Mouse (Mus musculus): ENCODE data around the gene Gpr19. TPM values are rescaled to one million over a fixed set of nuclear protein-coding genes. Genes with fewer than 3 reads are reported as not detected.
A peak's percentile ranks its signal among the peaks of the same experiment; 100 is the strongest.

Gene Gpr19
- polyA plus RNA-seq, 1 experiment from 2014 or later: 9.1 TPM

GRCm38 (mm10) chr6:134846308-134846707 lies 52.1 kb downstream of the Gpr19 start:
- Histone ChIP-seq H3K27me3 (ENCODE audit: control insufficient read depth, insufficient read depth, low read length) (no peaks in the 10 kb centered on the region), H3K27ac (replicated peaks in 1 of 2; ENCODE audit: control insufficient read depth in 1 of 2, insufficient read depth in 1 of 2, low read depth in 2 of 2, low read length in 2 of 2) (no peak overlapping the region), H3K4me2 (ENCODE audit: low read length) (no peak overlapping the region), H3K4me1 (ENCODE audit: control insufficient read depth in 2 of 2, insufficient read depth in 2 of 2, low read length in 2 of 2) (no peaks in the 10 kb centered on the region), H3K4me3 (ENCODE audit: control insufficient read depth in 1 of 2, insufficient read depth in 1 of 2, low read depth in 1 of 2, low read length in 2 of 2) (no peak overlapping the region), H3K9ac (ENCODE audit: low read length) (no peak overlapping the region), H3K36me3 (ENCODE audit: control insufficient read depth, insufficient read depth, low read length) (peaks cover 18% of the 10 kb centered on the region), H3K9me3 (ENCODE audit: control insufficient read depth, low read length) (no peaks in the 10 kb centered on the region)
- 85% methylated on average over 6 of the region's 6 CpGs for WGBS
- ATAC-seq (ENCODE audit: insufficient number of reproducible peaks, insufficient read depth, low FRiP score, low read depth): no peak

DNA sequence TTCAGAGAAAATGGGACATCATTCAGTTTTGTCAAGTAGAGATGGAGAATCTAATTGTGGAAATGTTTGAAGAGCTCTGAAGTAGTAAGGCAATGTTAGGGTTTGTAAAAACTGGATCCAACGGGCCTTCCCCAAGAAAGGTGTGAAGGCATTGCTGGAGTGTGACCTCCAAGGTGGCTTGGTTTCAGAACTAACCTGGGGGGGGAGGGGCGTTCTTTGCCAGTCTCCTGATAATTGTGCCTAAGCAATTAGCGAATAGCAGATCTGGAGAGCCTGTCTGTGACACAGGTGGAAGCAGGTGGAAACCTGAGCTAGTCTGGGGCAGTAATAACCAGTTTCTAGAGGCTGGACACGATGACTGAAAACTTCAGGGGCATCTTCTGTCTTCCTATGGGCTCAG lies 52.7 kb downstream of the Gpr19 start:
- peaks cover 12% of the 10 kb centered on the region for H3K36me3 ChIP-seq (ENCODE audit: control insufficient read depth, insufficient read depth, low read length)
- WGBS: 73% methylated on average over 4 of the region's 4 CpGs
- H3K4me3 ChIP-seq (ENCODE audit: control insufficient read depth in 1 of 2, insufficient read depth in 1 of 2, low read depth in 1 of 2, low read length in 2 of 2): no peak overlapping the region
- no peak overlapping the region for H3K9ac ChIP-seq (ENCODE audit: low read length)
- H3K4me2 ChIP-seq (ENCODE audit: low read length): no peak overlapping the region
- H3K27ac ChIP-seq (replicated peaks in 1 of 2; ENCODE audit: control insufficient read depth in 1 of 2, insufficient read depth in 1 of 2, low read depth in 2 of 2, low read length in 2 of 2): no peak overlapping the region
- no peak for ATAC-seq (ENCODE audit: insufficient number of reproducible peaks, insufficient read depth, low FRiP score, low read depth)
- no peaks in the 10 kb centered on the region for H3K27me3 ChIP-seq (ENCODE audit: control insufficient read depth, insufficient read depth, low read length)
- no peaks in the 10 kb centered on the region for H3K9me3 ChIP-seq (ENCODE audit: control insufficient read depth, low read length)
- no peaks in the 10 kb centered on the region for H3K4me1 ChIP-seq (ENCODE audit: control insufficient read depth in 2 of 2, insufficient read depth in 2 of 2, low read length in 2 of 2)

DNA sequence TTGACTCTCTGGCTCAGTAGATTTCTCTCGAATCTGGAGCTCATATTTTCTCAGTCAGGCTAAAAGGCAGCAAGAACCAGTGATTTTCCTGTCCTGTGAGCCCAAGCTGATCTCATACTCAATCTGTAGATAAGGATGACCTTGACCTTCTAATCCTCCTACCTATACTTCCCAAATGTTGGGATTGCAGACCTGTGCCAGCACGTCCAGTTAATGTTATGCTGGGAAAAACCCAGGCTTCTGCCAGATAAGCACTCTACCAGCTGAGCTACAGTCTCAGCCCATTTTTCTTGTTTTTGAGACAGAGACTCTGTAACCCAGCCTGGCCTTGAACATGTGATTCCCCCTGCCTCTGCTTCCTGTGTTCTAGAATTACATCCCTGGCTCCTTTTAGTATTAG lies 58.0 kb downstream of the Gpr19 start:
- H3K4me1 ChIP-seq (ENCODE audit: control insufficient read depth in 2 of 2, insufficient read depth in 2 of 2, low read length in 2 of 2): no peaks in the 10 kb centered on the region
- ATAC-seq (ENCODE audit: insufficient number of reproducible peaks, insufficient read depth, low FRiP score, low read depth): no peak
- H3K4me2 ChIP-seq (ENCODE audit: low read length): no peak overlapping the region
- no peak overlapping the region for H3K4me3 ChIP-seq (ENCODE audit: control insufficient read depth in 1 of 2, insufficient read depth in 1 of 2, low read depth in 1 of 2, low read length in 2 of 2)
- H3K36me3 ChIP-seq (ENCODE audit: control insufficient read depth, insufficient read depth, low read length): no peaks in the 10 kb centered on the region
- no peak overlapping the region for H3K9ac ChIP-seq (ENCODE audit: low read length)
- H3K9me3 ChIP-seq (ENCODE audit: control insufficient read depth, low read length): no peaks in the 10 kb centered on the region
- H3K27ac ChIP-seq (replicated peaks in 1 of 2; ENCODE audit: control insufficient read depth in 1 of 2, insufficient read depth in 1 of 2, low read depth in 2 of 2, low read length in 2 of 2): no peak overlapping the region
- 64% methylated on average over 2 of the region's 2 CpGs for WGBS
- H3K27me3 ChIP-seq (ENCODE audit: control insufficient read depth, insufficient read depth, low read length): no peaks in the 10 kb centered on the region

DNA sequence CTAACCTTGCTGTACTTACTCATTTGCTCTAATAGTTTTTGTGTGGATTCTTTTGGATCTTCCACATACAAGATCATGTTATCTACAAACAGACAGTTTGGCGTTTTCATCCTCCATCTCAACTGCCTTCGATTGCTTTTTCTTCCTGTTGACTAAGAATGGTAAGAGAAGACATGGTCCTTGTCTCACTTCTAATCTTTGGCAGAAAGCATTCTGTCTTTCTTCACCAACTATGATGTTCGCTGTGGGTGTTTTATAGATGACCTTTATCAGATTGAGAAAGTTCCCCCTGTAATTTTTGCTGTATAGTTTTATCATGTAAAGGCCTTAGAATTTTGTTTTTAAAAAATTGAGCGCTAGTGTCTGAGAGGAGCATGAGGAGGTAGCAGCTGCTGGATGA lies 60.3 kb downstream of the Gpr19 start:
- no peak overlapping the region for H3K4me2 ChIP-seq (ENCODE audit: low read length)
- no peaks in the 10 kb centered on the region for H3K4me1 ChIP-seq (ENCODE audit: control insufficient read depth in 2 of 2, insufficient read depth in 2 of 2, low read length in 2 of 2)
- H3K9ac ChIP-seq (ENCODE audit: low read length): no peak overlapping the region
- H3K27me3 ChIP-seq (ENCODE audit: control insufficient read depth, insufficient read depth, low read length): no peaks in the 10 kb centered on the region
- WGBS: 81% methylated on average over 4 of the region's 4 CpGs
- H3K9me3 ChIP-seq (ENCODE audit: control insufficient read depth, low read length): no peaks in the 10 kb centered on the region
- no peak for ATAC-seq (ENCODE audit: insufficient number of reproducible peaks, insufficient read depth, low FRiP score, low read depth)
- H3K4me3 ChIP-seq (ENCODE audit: control insufficient read depth in 1 of 2, insufficient read depth in 1 of 2, low read depth in 1 of 2, low read length in 2 of 2): no peak overlapping the region
- H3K27ac ChIP-seq (replicated peaks in 1 of 2; ENCODE audit: control insufficient read depth in 1 of 2, insufficient read depth in 1 of 2, low read depth in 2 of 2, low read length in 2 of 2): no peak overlapping the region
- no peaks in the 10 kb centered on the region for H3K36me3 ChIP-seq (ENCODE audit: control insufficient read depth, insufficient read depth, low read length)

DNA sequence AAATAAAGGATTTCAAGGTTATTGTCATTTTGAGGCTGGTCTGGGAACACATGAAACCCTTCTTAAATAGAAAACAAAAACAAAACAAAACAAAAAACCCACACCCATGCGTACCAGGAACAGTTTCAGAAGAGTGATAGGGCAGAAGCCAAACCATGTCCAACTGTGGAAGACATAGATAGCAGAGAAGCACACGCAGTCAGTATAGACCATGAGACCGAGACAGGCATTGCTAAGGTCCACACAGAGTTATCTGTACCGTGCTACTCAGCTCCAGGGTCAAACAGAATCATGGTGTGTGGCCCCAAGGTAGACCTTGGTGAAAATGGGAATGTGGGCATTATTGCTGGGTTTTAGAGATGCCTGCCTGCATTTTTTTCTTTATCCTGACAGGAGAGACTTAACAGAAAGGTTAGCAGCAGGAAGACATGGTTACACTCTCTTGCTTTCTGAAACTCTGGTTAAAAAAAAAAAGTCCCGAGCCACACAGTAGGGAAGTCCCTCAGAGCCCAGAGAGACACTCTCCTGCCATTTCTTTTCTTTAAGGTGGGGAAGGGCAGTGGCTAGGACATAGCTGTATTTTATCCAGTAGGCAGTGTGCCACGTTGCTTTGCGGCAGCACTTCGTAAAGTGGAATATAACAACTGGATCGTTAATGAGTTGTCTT lies 63.7 kb downstream of the Gpr19 start:
- Histone ChIP-seq H3K4me2 (ENCODE audit: low read length) (no peak overlapping the region), H3K9ac (ENCODE audit: low read length) (no peak overlapping the region), H3K4me3 (ENCODE audit: control insufficient read depth in 1 of 2, insufficient read depth in 1 of 2, low read depth in 1 of 2, low read length in 2 of 2) (no peak overlapping the region), H3K27me3 (ENCODE audit: control insufficient read depth, insufficient read depth, low read length) (no peaks in the 10 kb centered on the region), H3K4me1 (ENCODE audit: control insufficient read depth in 2 of 2, insufficient read depth in 2 of 2, low read length in 2 of 2) (no peaks in the 10 kb centered on the region), H3K27ac (replicated peaks in 1 of 2; ENCODE audit: control insufficient read depth in 1 of 2, insufficient read depth in 1 of 2, low read depth in 2 of 2, low read length in 2 of 2) (no peak overlapping the region), H3K9me3 (ENCODE audit: control insufficient read depth, low read length) (no peaks in the 10 kb centered on the region), H3K36me3 (ENCODE audit: control insufficient read depth, insufficient read depth, low read length) (no peaks in the 10 kb centered on the region)
- WGBS: 78% methylated on average over 9 of the region's 9 CpGs
- ATAC-seq (ENCODE audit: insufficient number of reproducible peaks, insufficient read depth, low FRiP score, low read depth): no peak

GRCm38 (mm10) chr6:134830776-134831175 lies 67.6 kb downstream of the Gpr19 start:
- Histone ChIP-seq H3K9me3 (ENCODE audit: control insufficient read depth, low read length) (no peaks in the 10 kb centered on the region), H3K36me3 (ENCODE audit: control insufficient read depth, insufficient read depth, low read length) (no peaks in the 10 kb centered on the region)
- WGBS: 2% methylated on average over 10 of the region's 10 CpGs

GRCm38 (mm10) chr6:134829786-134830700 lies 68.3 kb downstream of the Gpr19 start, which contains the start of gene Crebl2:
Gene Crebl2, plus strand, starts transcription at chr6:134830154.
- no peaks in the 10 kb centered on the region for H3K9me3 ChIP-seq (ENCODE audit: control insufficient read depth, low read length)
- peak within 1 kb of the TSS; percentile 93 for H3K4me2 ChIP-seq (ENCODE audit: low read length)
- peak; percentile 98 for ATAC-seq (ENCODE audit: insufficient number of reproducible peaks, insufficient read depth, low FRiP score, low read depth)
- H3K27me3 ChIP-seq (ENCODE audit: control insufficient read depth, insufficient read depth, low read length): no peaks in the 10 kb centered on the region
- peaks cover 3 to 8% of the 10 kb centered on the region in 2 experiments for H3K4me1 ChIP-seq (ENCODE audit: control insufficient read depth in 2 of 2, insufficient read depth in 2 of 2, low read length in 2 of 2)
- H3K4me3 ChIP-seq (ENCODE audit: control insufficient read depth in 1 of 2, insufficient read depth in 1 of 2, low read depth in 1 of 2, low read length in 2 of 2): peak within 1 kb of the TSS; percentile 60 to 82
- H3K27ac ChIP-seq (replicated peaks in 1 of 2; ENCODE audit: control insufficient read depth in 1 of 2, insufficient read depth in 1 of 2, low read depth in 2 of 2, low read length in 2 of 2): peak within 1 kb of the TSS; percentile 90 to 95
- peak within 1 kb of the TSS; percentile 81 for H3K9ac ChIP-seq (ENCODE audit: low read length)
- under 1% methylated on average over 55 of the region's 58 CpGs for WGBS
- H3K36me3 ChIP-seq (ENCODE audit: control insufficient read depth, insufficient read depth, low read length): no peaks in the 10 kb centered on the region

More at GRCm38 (mm10) chr6:134830776-134831175, 67.6 kb downstream of the Gpr19 start:
- Histone ChIP-seq H3K9ac (ENCODE audit: low read length) (peak overlapping the region; percentile 77), H3K27me3 (ENCODE audit: control insufficient read depth, insufficient read depth, low read length) (no peaks in the 10 kb centered on the region), H3K4me1 (ENCODE audit: control insufficient read depth in 2 of 2, insufficient read depth in 2 of 2, low read length in 2 of 2) (peaks cover 3 to 8% of the 10 kb centered on the region in 2 experiments), H3K4me2 (ENCODE audit: low read length) (peak overlapping the region; percentile 93), H3K4me3 (ENCODE audit: control insufficient read depth in 1 of 2, insufficient read depth in 1 of 2, low read depth in 1 of 2, low read length in 2 of 2) (peak overlapping the region; percentile 59 to 60), H3K27ac (replicated peaks in 1 of 2; ENCODE audit: control insufficient read depth in 1 of 2, insufficient read depth in 1 of 2, low read depth in 2 of 2, low read length in 2 of 2) (peak overlapping the region; percentile 74 to 95)
- ATAC-seq (ENCODE audit: insufficient number of reproducible peaks, insufficient read depth, low FRiP score, low read depth): no peak

Measured in heart, embryonic 14.5 days (tissue).